Mouse (Mus musculus) neural tube, embryonic 15.5 days (tissue): ENCODE measurements around the gene Aak1. TPM values are rescaled to one million over a fixed set of nuclear protein-coding genes. Genes with fewer than 3 reads are reported as not detected.

Experiments
- ATAC-seq: fragments of 200-750 bp; cut with Nextera tagmentation; 2 replicates; pipeline ENCODE4 v1.8.0; 2017; ENCODE audit warnings: mild to moderate bottlenecking, moderate TSS enrichment, moderate library complexity; ENCODE audit not compliant: low FRiP score
- H3K27ac ChIP-seq: fragments of 300-500 bp; sonication (generic); replicated peaks from 2 replicates; pipeline ENCODE4 v1.5.1; 2015; ENCODE audit warnings: mild to moderate bottlenecking, inconsistent platforms
- H3K27me3 ChIP-seq: fragments of 300-500 bp; sonication (generic); replicated peaks from 2 replicates; pipeline ENCODE4 v1.6.1; 2015; ENCODE audit warnings: inconsistent platforms
- H3K36me3 ChIP-seq: fragments of 300-500 bp; sonication (generic); 2 replicates; pipeline ENCODE4 v1.6.1; 2015; ENCODE audit warnings: inconsistent platforms
- H3K4me1 ChIP-seq: fragments of 300-500 bp; sonication (generic); 2 replicates; pipeline ENCODE4 v1.6.1; 2015; ENCODE audit warnings: inconsistent platforms
- H3K4me2 ChIP-seq: fragments of 300-500 bp; sonication (generic); 2 replicates; pipeline ENCODE4 v1.6.1; 2015; ENCODE audit warnings: inconsistent platforms, mild to moderate bottlenecking, moderate library complexity
- H3K4me3 ChIP-seq: fragments of 300-500 bp; sonication (generic); replicated peaks from 2 replicates; pipeline ENCODE4 v1.5.1; 2015; ENCODE audit warnings: mild to moderate bottlenecking, inconsistent platforms
- H3K9ac ChIP-seq: fragments of 300-500 bp; sonication (generic); replicated peaks from 2 replicates; pipeline ENCODE4 v1.6.1; 2015; ENCODE audit warnings: mild to moderate bottlenecking, inconsistent platforms
- H3K9me3 ChIP-seq: fragments of 300-500 bp; sonication (generic); replicated peaks from 2 replicates; pipeline ENCODE4 v1.6.1; 2016; ENCODE audit warnings: inconsistent platforms
- WGBS: fragments of 180-500 bp; shearing (Covaris S2); methylation state at CpG from one replicate; pipeline ENCODE4 v1.1.7; 2015; ENCODE audit warnings: mixed read lengths; 5-methylcytosine and 5-hydroxymethylcytosine counted together
- polyA plus RNA-seq: library from polyadenylated mRNA; unstranded; fragments of >200 nt; fragmentation: Nextera tagmentation; extraction: Ambion mirVana; gene quantifications from 2 replicates; pipeline ENCODE4 v1.2.1, GENCODE M21; 2015

The Aak1 gene
- polyA plus RNA-seq, 1 experiment from 2014 or later, result 40.2 TPM

DNA sequence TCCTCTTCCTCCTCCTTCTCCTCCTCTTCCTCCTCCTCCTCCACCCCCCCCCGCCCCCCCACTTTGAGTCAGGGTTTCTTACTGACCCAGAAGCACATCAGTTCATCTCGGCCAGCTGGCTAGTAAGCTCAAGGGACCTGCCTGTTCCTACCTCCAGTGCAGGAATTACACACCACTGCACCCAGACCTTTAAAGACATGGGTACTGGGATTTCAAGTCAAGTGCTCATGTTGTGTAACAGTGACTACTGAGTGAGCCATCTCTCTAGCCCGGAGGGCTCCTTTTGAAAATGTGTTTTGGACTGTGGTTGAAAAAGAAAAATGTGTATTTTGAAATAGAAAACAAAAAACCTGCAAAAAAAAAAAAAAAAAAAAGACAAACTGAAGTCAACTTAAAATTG, 50.6 kb downstream of the Aak1 start:
- Histone ChIP-seq H3K9me3 (no peaks in the 10 kb centered on the region), H3K4me3 (no peak overlapping the region), H3K27ac (no peak overlapping the region), H3K4me1 (no peaks in the 10 kb centered on the region; the same call in 1 of the 2 replicates), H3K36me3 (no peaks in the 10 kb centered on the region), H3K9ac (no peak overlapping the region), H3K27me3 (no peaks in the 10 kb centered on the region), H3K4me2 (no peak overlapping the region)
- WGBS, result 84% methylated on average over 2 of the region's 3 CpGs
- no peak for ATAC-seq

DNA sequence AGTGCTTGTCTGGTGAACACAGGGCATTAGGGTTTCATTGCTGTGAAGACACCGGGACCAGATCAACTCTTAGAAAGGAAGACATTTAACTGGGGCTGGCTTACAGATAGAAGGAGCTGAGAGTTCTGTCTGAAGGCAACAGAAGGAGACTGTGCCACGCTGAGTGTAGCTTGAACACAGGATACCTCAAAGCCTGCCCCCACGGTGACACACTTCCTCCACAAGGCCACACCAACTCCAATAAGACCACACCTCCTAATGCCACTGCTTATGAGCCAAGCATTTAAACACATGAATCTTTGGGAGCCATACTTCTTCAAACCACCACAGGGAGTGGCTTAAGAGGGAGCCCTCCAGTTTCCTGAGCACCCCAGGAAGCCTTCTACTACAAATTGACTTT, 51.2 kb downstream of the Aak1 start:
- ATAC-seq, result no peak
- Histone ChIP-seq H3K9ac (no peak overlapping the region), H3K4me1 (no peaks in the 10 kb centered on the region; the same call in 1 of the 2 replicates), H3K4me2 (no peak overlapping the region), H3K27me3 (no peaks in the 10 kb centered on the region), H3K36me3 (no peaks in the 10 kb centered on the region), H3K4me3 (no peak overlapping the region), H3K9me3 (no peaks in the 10 kb centered on the region), H3K27ac (no peak overlapping the region)
- WGBS, result 94% methylated on average over 3 of the region's 3 CpGs

DNA sequence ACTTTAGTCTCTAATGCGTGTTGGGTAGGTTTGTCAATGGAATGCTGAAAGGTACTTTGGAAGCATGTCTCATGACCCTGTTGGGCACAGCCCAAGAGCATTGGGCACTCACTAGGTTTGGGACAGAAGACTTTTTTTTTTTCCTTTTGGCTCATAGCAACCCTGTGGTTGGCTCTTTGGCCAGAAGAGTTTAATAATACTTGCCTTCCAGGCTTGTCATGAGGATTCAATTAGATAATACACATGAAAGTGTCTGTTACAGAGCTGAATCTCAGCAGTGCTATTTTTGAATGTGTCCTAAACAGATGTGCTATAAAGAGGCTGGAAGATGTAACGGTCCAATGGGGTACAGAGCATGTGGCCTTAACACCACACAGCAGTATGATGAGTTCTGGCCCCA, 56.2 kb downstream of the Aak1 start:
- Histone ChIP-seq H3K4me2 (no peak overlapping the region), H3K27ac (no peak overlapping the region), H3K4me3 (no peak overlapping the region), H3K9ac (no peak overlapping the region), H3K27me3 (no peaks in the 10 kb centered on the region), H3K4me1 (no peaks in the 10 kb centered on the region; the same call in 1 of the 2 replicates), H3K36me3 (no peaks in the 10 kb centered on the region), H3K9me3 (no peaks in the 10 kb centered on the region)
- no peak for ATAC-seq
- WGBS, result 88% methylated on average over 2 of the region's 2 CpGs

DNA sequence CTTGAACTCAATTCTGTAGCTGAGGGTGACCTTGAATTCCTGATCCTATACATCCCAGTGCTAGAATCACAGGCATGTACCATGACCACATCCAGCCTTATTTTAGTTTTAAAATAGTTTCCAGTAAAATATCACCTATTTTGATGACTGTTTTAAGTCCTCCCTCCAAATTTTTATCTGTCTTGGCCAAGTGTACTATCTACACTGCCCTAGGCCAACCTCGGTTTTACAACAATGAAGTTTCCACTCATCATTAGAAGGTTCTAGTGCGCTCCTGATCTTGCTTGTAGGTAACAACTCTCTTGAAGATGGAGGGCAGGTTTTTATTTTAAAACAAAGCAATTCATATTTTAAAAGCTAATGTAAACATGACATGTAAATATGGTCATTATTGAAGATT, 57.9 kb downstream of the Aak1 start:
- H3K9me3 ChIP-seq, result no peaks in the 10 kb centered on the region
- 95% methylated on average over 2 of the region's 2 CpGs for WGBS

DNA sequence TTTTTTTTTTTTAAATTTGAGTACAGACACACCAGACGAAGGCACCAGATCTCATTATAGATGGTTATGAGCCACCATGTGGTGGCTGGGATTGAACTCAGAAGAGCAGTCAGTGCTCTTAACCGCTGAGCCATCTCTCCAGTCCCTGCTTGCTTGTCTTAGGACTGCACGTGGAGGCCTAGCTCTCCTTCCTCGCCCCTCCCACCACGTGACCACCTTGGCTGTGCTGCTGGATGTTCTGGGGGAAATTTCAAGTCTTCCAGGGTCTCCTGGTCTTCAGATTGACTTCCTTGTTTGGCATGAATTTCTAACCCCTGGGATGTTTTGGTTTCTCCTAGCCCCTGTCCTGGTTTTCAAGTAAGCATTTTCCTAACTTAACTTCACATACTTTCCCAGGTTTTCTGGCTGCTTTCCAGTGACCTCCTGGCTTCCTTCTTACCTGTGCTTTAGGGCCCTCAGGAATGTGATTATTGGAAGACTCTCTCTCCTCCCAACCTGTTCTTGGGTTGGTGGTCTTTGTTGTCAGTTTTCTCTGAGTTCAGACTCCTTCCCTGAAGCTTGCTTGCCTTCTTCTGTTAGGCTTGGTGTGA, 59.3 kb downstream of the Aak1 start:
- H3K27ac ChIP-seq, result no peak overlapping the region
- WGBS, result 73% methylated on average over 5 of the region's 5 CpGs
- no peak overlapping the region for H3K4me3 ChIP-seq
- no peak overlapping the region for H3K4me2 ChIP-seq
- no peak for ATAC-seq
- H3K27me3 ChIP-seq, result no peaks in the 10 kb centered on the region
- H3K4me1 ChIP-seq, result no peaks in the 10 kb centered on the region
- no peaks in the 10 kb centered on the region for H3K36me3 ChIP-seq
- no peak overlapping the region for H3K9ac ChIP-seq
- H3K9me3 ChIP-seq, result no peaks in the 10 kb centered on the region

More for the DNA sequence above, 57.9 kb downstream of the Aak1 start:
- Histone ChIP-seq H3K36me3 (no peaks in the 10 kb centered on the region), H3K27me3 (no peaks in the 10 kb centered on the region), H3K4me2 (no peak overlapping the region), H3K4me1 (no peaks in the 10 kb centered on the region), H3K9ac (no peak overlapping the region), H3K4me3 (no peak overlapping the region), H3K27ac (no peak overlapping the region)
- ATAC-seq, result no peak

DNA sequence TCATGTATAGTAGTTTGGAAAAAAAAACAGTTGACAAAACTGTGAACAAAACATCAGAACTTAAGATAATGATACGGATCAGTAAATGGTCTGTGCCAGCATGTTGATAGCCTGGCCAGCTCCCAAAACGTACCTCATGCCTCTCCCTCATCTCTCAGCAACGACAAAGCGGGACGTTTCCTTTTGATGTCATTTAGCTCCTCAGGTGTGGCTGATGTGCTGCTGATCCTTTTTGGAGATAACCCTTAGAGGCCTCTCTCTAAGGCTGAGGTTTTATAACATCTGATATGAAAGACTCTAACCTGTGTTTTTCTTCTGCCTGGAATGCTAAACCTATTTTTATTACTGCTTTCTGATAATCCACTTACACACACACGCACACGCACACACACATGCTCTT, 60.6 kb downstream of the Aak1 start:
- ATAC-seq, result no peak
- WGBS, result 87% methylated on average over 7 of the region's 7 CpGs
- Histone ChIP-seq H3K9me3 (no peaks in the 10 kb centered on the region), H3K4me3 (no peak overlapping the region), H3K36me3 (no peaks in the 10 kb centered on the region), H3K4me2 (no peak overlapping the region), H3K4me1 (no peaks in the 10 kb centered on the region), H3K27ac (no peak overlapping the region), H3K27me3 (no peaks in the 10 kb centered on the region), H3K9ac (no peak overlapping the region)

DNA sequence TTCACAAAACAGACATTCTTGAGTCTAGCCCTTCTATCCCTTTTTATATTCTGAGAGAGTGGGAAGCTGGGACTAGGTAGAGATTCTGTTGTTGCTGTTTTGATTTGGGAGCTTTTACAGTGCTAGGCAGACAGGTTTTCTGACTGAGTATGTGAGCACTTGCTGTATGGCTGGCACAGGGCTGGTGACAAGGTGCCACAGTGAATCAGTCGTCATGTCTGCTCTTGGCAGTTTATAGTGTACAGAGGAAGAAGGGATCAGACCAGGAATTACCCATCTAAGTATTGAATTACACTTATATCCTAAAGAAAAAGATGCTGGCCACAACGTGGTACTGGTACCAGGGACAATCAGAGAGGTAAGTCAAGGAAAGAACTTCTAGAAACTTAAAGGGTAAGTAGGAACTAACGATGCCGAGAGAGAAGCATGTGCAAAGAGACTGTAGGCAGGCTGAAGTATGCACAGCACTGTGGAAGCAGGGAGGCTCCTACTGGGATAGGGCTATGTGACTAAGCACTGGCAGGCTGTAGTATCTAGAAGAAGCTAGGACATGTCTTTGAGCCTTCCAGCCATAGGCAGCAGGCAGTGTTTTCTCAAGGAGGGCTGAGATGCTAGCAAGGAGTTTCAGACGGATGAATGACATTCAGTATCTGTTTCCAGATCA, 67.0 kb downstream of the Aak1 start:
- Histone ChIP-seq H3K27ac (no peak overlapping the region), H3K4me3 (no peak overlapping the region), H3K9ac (no peak overlapping the region), H3K4me2 (no peak overlapping the region), H3K36me3 (no peaks in the 10 kb centered on the region), H3K9me3 (no peaks in the 10 kb centered on the region), H3K4me1 (peaks cover 13% of the 10 kb centered on the region), H3K27me3 (no peaks in the 10 kb centered on the region)
- ATAC-seq, result no peak
- 90% methylated on average over 5 of the region's 5 CpGs for WGBS

DNA sequence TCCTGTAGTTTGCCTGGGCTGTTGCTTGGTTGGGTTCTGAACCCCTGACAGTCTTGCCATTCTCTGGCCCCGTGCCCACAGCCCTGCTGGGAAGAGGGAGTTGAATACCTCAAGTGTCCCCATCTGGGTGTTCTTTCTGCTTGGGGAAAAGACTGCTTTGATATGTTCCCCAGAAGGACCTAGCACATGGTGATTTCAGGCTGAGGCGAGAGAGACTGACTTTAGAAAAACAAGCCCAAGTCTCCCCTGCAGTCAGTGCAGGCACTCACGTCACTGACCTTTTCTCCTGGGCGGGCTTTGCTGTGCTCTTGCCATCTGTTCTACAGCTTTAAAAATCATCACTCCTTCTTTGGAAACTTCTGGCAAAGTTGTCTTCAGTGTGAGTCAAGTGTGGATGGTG, 67.9 kb downstream of the Aak1 start:
- no peak overlapping the region for H3K9ac ChIP-seq
- H3K36me3 ChIP-seq, result no peaks in the 10 kb centered on the region
- H3K4me1 ChIP-seq, result peaks cover 13% of the 10 kb centered on the region
- no peak overlapping the region for H3K4me3 ChIP-seq
- WGBS, result 78% methylated on average over 4 of the region's 4 CpGs
- H3K4me2 ChIP-seq, result no peak overlapping the region
- H3K27me3 ChIP-seq, result no peaks in the 10 kb centered on the region
- H3K27ac ChIP-seq, result no peak overlapping the region
- no peaks in the 10 kb centered on the region for H3K9me3 ChIP-seq
- no peak for ATAC-seq

DNA sequence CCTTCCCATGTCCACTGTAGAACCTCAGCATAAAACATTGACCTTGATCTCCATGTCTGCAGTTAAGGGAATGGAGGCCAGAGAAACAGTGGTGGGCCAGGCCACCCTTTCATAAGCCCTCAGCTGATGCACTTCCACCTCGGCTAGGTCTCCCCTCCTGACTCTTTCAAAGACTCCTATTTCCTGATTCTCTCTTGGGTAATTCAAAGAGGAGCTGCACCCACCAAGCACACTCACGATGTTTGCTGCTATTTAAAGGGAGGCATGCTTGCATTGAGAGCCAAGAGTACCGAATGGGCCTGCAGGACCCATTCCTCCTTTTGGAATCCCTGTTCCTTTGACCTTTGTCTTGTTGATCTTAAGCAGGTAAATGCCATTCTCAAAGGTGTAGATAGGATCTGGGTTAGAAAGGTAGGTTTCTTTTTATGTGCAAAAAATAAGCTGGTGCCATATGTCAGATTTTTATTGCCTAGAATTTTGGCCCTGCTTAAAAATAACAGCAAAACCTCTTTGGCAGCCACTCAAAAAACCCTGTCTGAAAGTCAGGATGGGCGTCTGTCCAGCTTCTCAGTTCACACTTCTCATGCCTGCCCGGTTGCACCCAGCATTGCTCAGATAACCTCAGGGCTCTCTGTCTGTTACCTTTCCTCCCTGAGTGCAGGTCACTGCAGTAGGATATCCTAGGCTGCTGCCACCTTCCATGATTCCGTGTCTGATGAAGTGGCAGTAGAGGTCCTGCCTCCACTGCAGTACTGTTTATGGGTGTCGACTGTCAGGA, 68.9 kb downstream of the Aak1 start:
- no peaks in the 10 kb centered on the region for H3K27me3 ChIP-seq
- H3K9me3 ChIP-seq, result no peaks in the 10 kb centered on the region
- H3K9ac ChIP-seq, result no peak overlapping the region
- no peak overlapping the region for H3K4me2 ChIP-seq
- 78% methylated on average over 7 of the region's 7 CpGs for WGBS
- no peak overlapping the region for H3K27ac ChIP-seq
- peaks cover 13% of the 10 kb centered on the region for H3K4me1 ChIP-seq
- ATAC-seq, result no peak
- no peak overlapping the region for H3K4me3 ChIP-seq
- no peaks in the 10 kb centered on the region for H3K36me3 ChIP-seq

DNA sequence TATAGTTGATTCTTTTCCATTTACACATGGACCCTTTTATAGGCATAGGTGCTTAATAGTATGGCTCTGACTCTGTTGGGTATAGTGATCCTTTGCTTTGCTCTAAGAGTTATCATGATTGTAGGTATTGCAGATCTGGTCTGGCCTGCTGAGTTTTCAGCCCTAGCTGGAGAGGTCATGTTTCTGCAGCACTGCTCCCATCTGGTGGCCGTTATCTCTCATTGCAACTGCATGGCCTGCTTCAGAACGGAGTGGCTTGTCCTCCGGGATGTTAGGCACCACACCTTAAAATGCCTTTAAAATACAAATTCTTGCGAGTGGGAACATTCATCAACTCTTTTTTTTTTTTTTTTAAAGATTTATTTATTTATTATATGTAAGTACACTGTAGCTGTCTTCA, 72.6 kb downstream of the Aak1 start:
- Histone ChIP-seq H3K4me2 (no peak overlapping the region), H3K27ac (no peak overlapping the region), H3K36me3 (peaks cover 8% of the 10 kb centered on the region), H3K9ac (no peak overlapping the region), H3K4me3 (no peak overlapping the region), H3K4me1 (peaks cover 13% of the 10 kb centered on the region), H3K27me3 (no peaks in the 10 kb centered on the region), H3K9me3 (no peaks in the 10 kb centered on the region)
- 17% methylated on average over 4 of the region's 4 CpGs for WGBS
- ATAC-seq, result no peak

DNA sequence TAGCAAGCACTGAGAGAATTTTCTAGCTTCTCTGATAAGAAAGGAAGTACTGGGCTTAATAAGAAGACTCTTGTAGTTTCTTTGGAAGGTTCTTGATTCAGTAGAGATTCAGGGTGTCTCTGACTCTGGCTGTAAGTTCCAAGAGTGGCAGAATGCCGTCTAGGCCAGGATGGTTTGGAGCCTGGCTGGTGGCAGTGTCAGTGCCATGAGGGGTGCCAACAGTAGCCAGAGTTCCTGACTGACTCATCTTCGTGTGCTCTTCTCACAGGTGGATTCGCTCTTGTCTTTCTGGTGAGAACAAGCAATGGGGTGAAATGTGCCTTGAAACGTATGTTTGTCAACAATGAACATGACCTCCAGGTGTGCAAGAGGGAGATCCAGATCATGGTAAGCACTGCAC, 75.4 kb downstream of the Aak1 start:
- WGBS, result 95% methylated on average over 4 of the region's 4 CpGs
- no peak overlapping the region for H3K27ac ChIP-seq
- no peak overlapping the region for H3K4me2 ChIP-seq
- H3K36me3 ChIP-seq, result peaks cover 21% of the 10 kb centered on the region
- H3K4me1 ChIP-seq, result no peaks in the 10 kb centered on the region
- no peak for ATAC-seq
- H3K27me3 ChIP-seq, result no peaks in the 10 kb centered on the region
- H3K9ac ChIP-seq, result no peak overlapping the region
- H3K9me3 ChIP-seq, result no peaks in the 10 kb centered on the region
- H3K4me3 ChIP-seq, result no peak overlapping the region

DNA sequence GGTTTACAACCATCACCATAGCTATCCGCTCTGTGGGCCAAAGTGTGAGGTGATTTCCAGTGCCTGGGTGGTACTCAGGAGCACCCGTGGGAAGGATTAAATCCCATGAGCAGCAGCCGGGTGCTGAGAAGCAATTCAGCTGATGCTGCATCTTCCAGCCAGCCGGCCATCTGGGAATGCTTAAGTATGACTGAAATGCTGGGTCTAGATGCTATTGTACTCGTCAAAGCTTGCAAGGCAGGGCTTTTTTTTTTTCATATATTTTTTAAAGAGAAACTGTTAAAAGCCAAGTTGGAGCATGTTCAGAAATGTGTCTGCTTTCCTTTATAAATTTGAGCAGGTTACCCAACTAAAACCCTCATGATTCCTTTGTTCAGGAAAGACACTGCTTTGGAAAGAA, 85.2 kb downstream of the Aak1 start:
- Histone ChIP-seq H3K36me3 (peaks cover 40% of the 10 kb centered on the region), H3K9ac (no peak overlapping the region), H3K9me3 (no peaks in the 10 kb centered on the region), H3K4me3 (no peak overlapping the region), H3K27ac (no peak overlapping the region), H3K4me2 (no peak overlapping the region), H3K27me3 (no peaks in the 10 kb centered on the region), H3K4me1 (no peaks in the 10 kb centered on the region)
- 68% methylated on average over 5 of the region's 5 CpGs for WGBS
- ATAC-seq, result no peak
